Mouse (Mus musculus) liver, adult (tissue): Measurements from ENCODE around the gene Slc25a3.

Experiments used
- GATA4 ChIP-seq: IDR thresholded peaks from 2 replicates; pipeline ENCODE4 v1.6.1; 2014; ENCODE audit warnings: mild to moderate bottlenecking, low read length; ENCODE audit not compliant: insufficient replicate concordance

Slc25a3 gene

GRCm38 (mm10) chr10:91123828-91124822 lies at the start of gene Slc25a3:
Slc25a3 (minus strand) TSS chr10:91124059.
- TF ChIP-seq GATA4: no peak; the same call in 1 of the 2 replicates

- TF ChIP-seq GATA4: no peak
Measured at GRCm38 (mm10) chr10:91172329-91173100, 48.7 kb upstream of the Slc25a3 start.

GRCm38 (mm10) chr10:91171455-91172328 lies 47.8 kb upstream of the Slc25a3 start:
- TF ChIP-seq GATA4: peak; percentile 99

GRCm38 (mm10) chr10:91171041-91171440 lies 47.2 kb upstream of the Slc25a3 start:
- no peak for TF ChIP-seq GATA4

- TF ChIP-seq GATA4: no peak
Measured at GRCm38 (mm10) chr10:91170143-91170941, 46.5 kb upstream of the Slc25a3 start.

GRCm38 (mm10) chr10:91169414-91170065 lies 45.7 kb upstream of the Slc25a3 start:
- TF ChIP-seq GATA4: no peak

- TF ChIP-seq GATA4: no peak
Measured at GRCm38 (mm10) chr10:91167352-91167751, 43.5 kb upstream of the Slc25a3 start.

GRCm38 (mm10) chr10:91166890-91167289 lies 43.0 kb upstream of the Slc25a3 start:
- no peak for TF ChIP-seq GATA4

GRCm38 (mm10) chr10:91165850-91166249 lies 42.0 kb upstream of the Slc25a3 start:
- TF ChIP-seq GATA4: no peak

- no peak for TF ChIP-seq GATA4
Measured at GRCm38 (mm10) chr10:91164491-91164890, 40.6 kb upstream of the Slc25a3 start.

GRCm38 (mm10) chr10:91162511-91163163 lies 38.8 kb upstream of the Slc25a3 start:
- no peak for TF ChIP-seq GATA4

GRCm38 (mm10) chr10:91162077-91162476 lies 38.2 kb upstream of the Slc25a3 start:
- TF ChIP-seq GATA4: no peak

- no peak for TF ChIP-seq GATA4
Measured at GRCm38 (mm10) chr10:91161006-91161405, 37.1 kb upstream of the Slc25a3 start.

GRCm38 (mm10) chr10:91158442-91158841 lies 34.6 kb upstream of the Slc25a3 start:
- no peak for TF ChIP-seq GATA4
